Mouse (Mus musculus) lung, embryonic 15.5 days (tissue): ENCODE measurements around the gene Fam181b. TPM values are rescaled to one million over a fixed set of nuclear protein-coding genes. Genes with fewer than 3 reads are reported as not detected.

Experiments
- polyA plus RNA-seq: library from polyadenylated mRNA; unstranded; fragments of >200 nt; fragmentation: Nextera tagmentation; extraction: Ambion mirVana; gene quantifications from 2 replicates; pipeline ENCODE4 v1.2.1, GENCODE M21; 2015

The Fam181b gene
- polyA plus RNA-seq, 1 experiment from 2014 or later, result 8.7 TPM

Other genes starting within 250 kb of the Fam181b start
- gene Ddias, start 205.6 kb upstream of the Fam181b start, polyA plus RNA-seq, result 15.5 and 16.4 TPM in 2 replicates
- 43.1 and 43.2 TPM in 2 replicates for gene Prcp, start 205.4 kb upstream of the Fam181b start, polyA plus RNA-seq